Mouse (Mus musculus): Measurements from ENCODE around the gene Rpn2. TPM values are rescaled to one million over a fixed set of nuclear protein-coding genes. Genes with fewer than 3 reads are reported as not detected.

The Rpn2 gene
- 165 and 168 TPM in 2 replicates for polyA plus RNA-seq (2015; fragmentation: Nextera tagmentation; extraction: Ambion mirVana)

DNA sequence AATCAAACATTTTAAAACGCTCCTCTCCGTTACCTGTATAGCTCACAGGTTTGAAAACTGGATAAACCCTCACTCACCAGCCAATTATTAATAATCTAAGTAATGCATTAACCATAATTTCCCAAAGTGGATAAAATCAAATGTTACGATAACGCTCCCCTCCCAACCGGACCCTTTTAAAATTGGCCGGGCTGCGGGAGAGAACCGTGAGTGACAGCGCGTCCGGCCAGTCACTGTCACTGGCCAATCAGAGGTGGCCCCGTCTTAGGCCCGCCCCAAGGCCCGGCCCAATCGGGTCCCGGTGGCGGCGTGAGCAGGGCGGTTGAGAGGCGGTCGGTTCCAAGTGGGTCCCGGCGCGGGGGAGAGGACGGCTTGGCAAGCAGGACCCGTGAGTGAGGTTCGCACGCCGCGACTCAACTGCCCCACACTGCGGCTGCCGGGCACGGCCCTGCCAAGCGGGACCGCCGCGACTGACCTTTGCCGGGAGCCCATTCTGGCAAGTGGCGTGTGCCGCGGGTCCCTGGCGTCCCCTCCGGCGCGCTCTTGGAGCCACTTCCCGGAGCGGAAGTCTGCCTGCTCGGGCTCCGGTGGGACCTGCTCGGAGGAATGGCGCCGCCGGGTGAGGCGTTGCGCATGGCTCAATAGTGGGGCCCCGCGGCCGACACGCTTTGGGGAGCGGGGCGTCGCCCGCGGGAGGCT, at the start of gene Rpn2:
Gene Rpn2, plus strand, starts transcription at position 301 of the 699 bp plus-strand sequence.
- Histone ChIP-seq H3K4me3 (ENCODE audit: low read depth, low read length) (peak within 1 kb of the TSS; percentile 92), H3K9me3 (replicated peaks; ENCODE audit: control insufficient read depth, low read length) (no peaks in the 10 kb centered on the region), H3K27ac (ENCODE audit: low read length) (peak within 1 kb of the TSS; percentile 89), H3K27me3 (ENCODE audit: control insufficient read depth, insufficient read depth, low read depth, low read length) (no peaks in the 10 kb centered on the region), H3K36me3 (ENCODE audit: control insufficient read depth, insufficient read depth) (peaks cover 7% of the 10 kb centered on the region; the same call in 1 of the 2 replicates), H3K4me2 (ENCODE audit: low read depth, low read length) (peak within 1 kb of the TSS; percentile 53), H3K4me1 (ENCODE audit: control insufficient read depth, low read depth, low read length) (peaks cover 15% of the 10 kb centered on the region), H3K9ac (ENCODE audit: low read depth, low read length) (peak within 1 kb of the TSS; percentile 92)
- ATAC-seq (ENCODE audit: low read depth) = peak; percentile 99
- WGBS (ENCODE audit: insufficient replicate concordance) = under 1% methylated on average over 58 of the region's 64 CpGs

DNA sequence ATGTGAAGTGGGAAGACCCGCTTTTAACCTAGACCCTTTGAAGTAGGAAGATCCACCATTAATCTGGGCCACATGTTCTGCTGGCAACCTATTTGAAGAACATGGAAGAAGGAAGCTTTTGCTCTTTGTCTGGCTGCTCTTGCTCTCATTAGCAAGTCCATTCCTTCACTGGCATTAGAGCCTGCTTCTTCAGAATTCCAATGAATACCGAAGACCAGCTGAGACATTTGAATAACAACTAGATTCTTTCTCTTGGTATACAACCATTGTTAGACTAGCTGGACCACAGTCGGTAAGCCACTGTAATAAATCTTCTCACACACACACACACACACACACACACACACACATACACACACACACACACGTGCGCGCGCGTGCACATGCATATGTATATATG, 42.9 kb upstream of the Rpn2 start:
- Histone ChIP-seq H3K27me3 (ENCODE audit: control insufficient read depth, insufficient read depth, low read depth, low read length) (no peaks in the 10 kb centered on the region), H3K4me3 (ENCODE audit: low read depth, low read length) (no peak overlapping the region), H3K4me2 (ENCODE audit: low read depth, low read length) (no peak overlapping the region), H3K4me1 (ENCODE audit: control insufficient read depth, low read depth, low read length) (no peaks in the 10 kb centered on the region), H3K9me3 (replicated peaks; ENCODE audit: control insufficient read depth, low read length) (no peaks in the 10 kb centered on the region), H3K27ac (ENCODE audit: low read length) (no peak overlapping the region), H3K36me3 (ENCODE audit: control insufficient read depth, insufficient read depth) (no peaks in the 10 kb centered on the region), H3K9ac (ENCODE audit: low read depth, low read length) (no peak overlapping the region)
- 77% methylated on average over 8 of the region's 8 CpGs for WGBS (ENCODE audit: insufficient replicate concordance)
- ATAC-seq (ENCODE audit: low read depth) = no peak

DNA sequence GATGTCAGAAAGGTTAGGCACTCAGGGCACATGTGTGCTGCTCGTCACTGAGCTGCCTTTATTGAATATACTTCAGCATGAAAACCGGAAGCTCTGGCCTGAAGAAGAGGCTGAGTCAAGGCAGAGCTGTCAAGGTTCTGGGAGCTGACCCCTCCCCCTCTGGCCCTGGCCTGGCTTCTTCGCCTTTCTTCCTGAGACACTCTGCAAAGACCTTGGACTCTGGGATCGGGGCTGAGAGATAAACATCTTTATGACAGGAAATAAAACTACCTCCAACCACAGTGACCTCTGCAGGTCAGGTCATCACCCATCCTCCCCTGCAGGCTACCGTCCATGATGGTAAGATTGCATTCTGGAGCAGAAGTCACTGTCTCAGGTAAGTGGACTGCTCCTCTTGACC, 33.8 kb upstream of the Rpn2 start:
- no peaks in the 10 kb centered on the region for H3K4me1 ChIP-seq (ENCODE audit: control insufficient read depth, low read depth, low read length)
- H3K4me3 ChIP-seq (ENCODE audit: low read depth, low read length) = no peak overlapping the region
- no peaks in the 10 kb centered on the region for H3K36me3 ChIP-seq (ENCODE audit: control insufficient read depth, insufficient read depth)
- no peak overlapping the region for H3K9ac ChIP-seq (ENCODE audit: low read depth, low read length)
- H3K4me2 ChIP-seq (ENCODE audit: low read depth, low read length) = no peak overlapping the region
- H3K9me3 ChIP-seq (replicated peaks; ENCODE audit: control insufficient read depth, low read length) = no peaks in the 10 kb centered on the region
- H3K27ac ChIP-seq (ENCODE audit: low read length) = no peak overlapping the region
- no peaks in the 10 kb centered on the region for H3K27me3 ChIP-seq (ENCODE audit: control insufficient read depth, insufficient read depth, low read depth, low read length)
- no peak for ATAC-seq (ENCODE audit: low read depth)
- 23% methylated on average over 5 of the region's 5 CpGs for WGBS (ENCODE audit: insufficient replicate concordance)

DNA sequence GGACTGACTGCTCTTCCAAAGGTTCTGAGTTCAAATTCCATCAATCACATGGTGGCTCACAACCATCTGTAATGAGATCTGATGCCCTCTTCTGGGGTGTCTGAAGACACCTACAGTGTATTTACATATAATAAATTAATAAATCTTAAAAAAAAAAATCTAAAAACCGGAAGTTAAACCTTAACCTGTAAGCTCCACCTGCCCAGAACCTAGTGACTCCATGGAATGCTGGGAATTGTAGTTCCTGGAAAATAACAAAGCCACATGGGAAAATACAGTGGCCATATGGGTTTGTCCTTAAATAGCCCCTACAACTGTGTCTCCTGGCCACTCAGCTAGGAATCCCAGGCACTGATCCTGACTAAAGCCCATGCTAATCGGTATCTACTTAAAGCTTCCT, 33.2 kb upstream of the Rpn2 start:
- Histone ChIP-seq H3K9ac (ENCODE audit: low read depth, low read length) (no peak overlapping the region), H3K36me3 (ENCODE audit: control insufficient read depth, insufficient read depth) (no peaks in the 10 kb centered on the region), H3K27ac (ENCODE audit: low read length) (no peak overlapping the region), H3K9me3 (replicated peaks; ENCODE audit: control insufficient read depth, low read length) (no peaks in the 10 kb centered on the region), H3K27me3 (ENCODE audit: control insufficient read depth, insufficient read depth, low read depth, low read length) (no peaks in the 10 kb centered on the region), H3K4me3 (ENCODE audit: low read depth, low read length) (no peak overlapping the region), H3K4me2 (ENCODE audit: low read depth, low read length) (no peak overlapping the region), H3K4me1 (ENCODE audit: control insufficient read depth, low read depth, low read length) (no peaks in the 10 kb centered on the region)
- no peak for ATAC-seq (ENCODE audit: low read depth)
- WGBS (ENCODE audit: insufficient replicate concordance) = 48% methylated on average over 2 of the region's 2 CpGs

DNA sequence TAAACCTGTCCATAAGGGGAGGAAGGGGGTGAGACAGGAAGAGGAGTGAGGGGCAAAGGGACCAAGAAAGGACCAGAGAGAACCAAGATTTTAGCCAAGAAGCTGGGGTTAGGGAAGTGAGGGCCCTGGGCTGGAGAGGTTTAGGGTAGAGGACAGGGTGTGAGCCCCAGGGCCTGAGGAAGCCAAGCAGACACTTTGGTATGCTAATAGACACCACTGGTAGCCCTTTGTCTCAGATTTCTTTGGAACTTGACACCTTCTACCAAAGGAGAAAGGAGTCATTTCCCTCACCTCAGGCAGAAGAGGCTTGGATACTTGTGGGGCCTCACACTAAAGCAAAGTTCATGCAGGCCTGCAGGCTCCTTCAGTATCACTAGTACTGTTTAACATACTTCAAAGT, 30.7 kb upstream of the Rpn2 start:
- ATAC-seq (ENCODE audit: low read depth) = no peak
- no peaks in the 10 kb centered on the region for H3K4me1 ChIP-seq (ENCODE audit: control insufficient read depth, low read depth, low read length)
- no peaks in the 10 kb centered on the region for H3K9me3 ChIP-seq (replicated peaks; ENCODE audit: control insufficient read depth, low read length)

DNA sequence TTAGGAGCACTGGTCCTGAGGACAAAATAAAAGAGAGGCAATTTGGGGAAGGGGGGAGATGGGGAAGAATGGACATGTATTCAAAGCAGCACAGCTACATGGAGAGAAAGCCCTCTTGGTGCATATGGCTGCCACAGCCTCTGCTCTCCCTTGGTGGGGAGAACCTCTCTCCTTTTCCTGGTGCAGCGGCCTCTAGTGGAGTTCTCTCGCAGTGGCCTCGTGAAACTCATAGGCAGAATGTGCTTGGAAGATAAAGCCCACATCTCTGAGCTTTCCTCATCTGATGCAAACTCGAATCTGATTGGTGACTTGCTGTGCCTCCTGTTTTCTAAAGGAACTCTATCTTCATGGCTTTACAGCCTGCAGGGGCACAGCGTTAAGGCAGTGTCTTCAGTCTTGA, 19.1 kb upstream of the Rpn2 start:
- H3K9ac ChIP-seq (ENCODE audit: low read depth, low read length) = no peak overlapping the region
- no peak overlapping the region for H3K4me2 ChIP-seq (ENCODE audit: low read depth, low read length)
- no peaks in the 10 kb centered on the region for H3K4me1 ChIP-seq (ENCODE audit: control insufficient read depth, low read depth, low read length)
- no peaks in the 10 kb centered on the region for H3K36me3 ChIP-seq (ENCODE audit: control insufficient read depth, insufficient read depth)
- ATAC-seq (ENCODE audit: low read depth) = no peak
- no peak overlapping the region for H3K4me3 ChIP-seq (ENCODE audit: low read depth, low read length)
- no peaks in the 10 kb centered on the region for H3K27me3 ChIP-seq (ENCODE audit: control insufficient read depth, insufficient read depth, low read depth, low read length)
- H3K27ac ChIP-seq (ENCODE audit: low read length) = no peak overlapping the region
- no peaks in the 10 kb centered on the region for H3K9me3 ChIP-seq (replicated peaks; ENCODE audit: control insufficient read depth, low read length)
- 3% methylated on average over 5 of the region's 5 CpGs for WGBS (ENCODE audit: insufficient replicate concordance)

More for the DNA sequence above, 30.7 kb upstream of the Rpn2 start:
- Histone ChIP-seq H3K9ac (ENCODE audit: low read depth, low read length) (no peak overlapping the region), H3K27ac (ENCODE audit: low read length) (no peak overlapping the region), H3K4me3 (ENCODE audit: low read depth, low read length) (no peak overlapping the region), H3K27me3 (ENCODE audit: control insufficient read depth, insufficient read depth, low read depth, low read length) (no peaks in the 10 kb centered on the region), H3K36me3 (ENCODE audit: control insufficient read depth, insufficient read depth) (no peaks in the 10 kb centered on the region), H3K4me2 (ENCODE audit: low read depth, low read length) (no peak overlapping the region)

DNA sequence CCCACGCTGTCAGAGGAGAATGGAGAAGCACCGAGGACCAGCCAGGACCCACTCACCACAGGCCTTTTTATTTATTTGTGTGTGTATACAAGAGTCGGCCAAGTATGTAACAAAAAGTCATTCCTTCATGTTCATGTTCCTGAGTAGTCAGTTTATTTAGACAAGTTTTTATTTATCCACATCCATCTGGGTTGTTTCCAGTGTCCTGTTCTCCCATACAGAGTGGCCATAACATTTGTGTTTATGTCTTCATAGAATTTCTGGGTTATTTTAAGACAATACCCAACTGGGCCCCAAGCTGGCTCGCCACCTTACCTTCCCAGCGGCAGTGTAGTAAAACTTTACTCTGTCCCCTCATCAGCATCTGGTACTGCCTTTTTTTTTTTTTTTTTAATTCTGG, 16.9 kb upstream of the Rpn2 start:
- Histone ChIP-seq H3K36me3 (ENCODE audit: control insufficient read depth, insufficient read depth) (no peaks in the 10 kb centered on the region), H3K9ac (ENCODE audit: low read depth, low read length) (no peak overlapping the region), H3K4me1 (ENCODE audit: control insufficient read depth, low read depth, low read length) (no peaks in the 10 kb centered on the region), H3K4me3 (ENCODE audit: low read depth, low read length) (no peak overlapping the region), H3K9me3 (replicated peaks; ENCODE audit: control insufficient read depth, low read length) (no peaks in the 10 kb centered on the region), H3K27me3 (ENCODE audit: control insufficient read depth, insufficient read depth, low read depth, low read length) (no peaks in the 10 kb centered on the region), H3K4me2 (ENCODE audit: low read depth, low read length) (no peak overlapping the region), H3K27ac (ENCODE audit: low read length) (no peak overlapping the region)
- ATAC-seq (ENCODE audit: low read depth) = no peak
- WGBS (ENCODE audit: insufficient replicate concordance) = 66% methylated on average over 5 of the region's 5 CpGs

DNA sequence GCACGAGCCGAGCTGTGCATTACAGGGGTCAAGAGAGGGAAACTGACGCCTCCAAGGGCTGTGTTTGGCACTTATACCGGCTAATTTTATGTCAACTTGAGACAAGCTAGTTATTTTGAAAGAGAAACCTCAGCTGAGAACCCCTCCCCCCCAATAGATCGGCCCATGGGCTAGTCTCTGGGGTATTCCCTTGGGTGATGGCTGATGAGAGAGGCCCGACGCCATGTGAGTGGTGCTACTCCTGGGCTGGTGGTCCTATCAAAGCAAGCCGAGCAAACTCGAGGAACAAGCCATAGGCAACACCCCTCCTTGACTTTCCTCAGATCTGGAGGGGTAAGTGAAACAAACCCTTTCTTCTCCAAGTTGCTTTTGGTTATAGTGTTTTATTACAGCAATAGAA, 16.3 kb upstream of the Rpn2 start:
- Histone ChIP-seq H3K27ac (ENCODE audit: low read length) (no peak overlapping the region), H3K4me1 (ENCODE audit: control insufficient read depth, low read depth, low read length) (no peaks in the 10 kb centered on the region), H3K4me2 (ENCODE audit: low read depth, low read length) (no peak overlapping the region), H3K4me3 (ENCODE audit: low read depth, low read length) (no peak overlapping the region), H3K9me3 (replicated peaks; ENCODE audit: control insufficient read depth, low read length) (no peaks in the 10 kb centered on the region), H3K27me3 (ENCODE audit: control insufficient read depth, insufficient read depth, low read depth, low read length) (no peaks in the 10 kb centered on the region), H3K36me3 (ENCODE audit: control insufficient read depth, insufficient read depth) (no peaks in the 10 kb centered on the region), H3K9ac (ENCODE audit: low read depth, low read length) (no peak overlapping the region)
- no peak for ATAC-seq (ENCODE audit: low read depth)
- 57% methylated on average over 9 of the region's 9 CpGs for WGBS (ENCODE audit: insufficient replicate concordance)

DNA sequence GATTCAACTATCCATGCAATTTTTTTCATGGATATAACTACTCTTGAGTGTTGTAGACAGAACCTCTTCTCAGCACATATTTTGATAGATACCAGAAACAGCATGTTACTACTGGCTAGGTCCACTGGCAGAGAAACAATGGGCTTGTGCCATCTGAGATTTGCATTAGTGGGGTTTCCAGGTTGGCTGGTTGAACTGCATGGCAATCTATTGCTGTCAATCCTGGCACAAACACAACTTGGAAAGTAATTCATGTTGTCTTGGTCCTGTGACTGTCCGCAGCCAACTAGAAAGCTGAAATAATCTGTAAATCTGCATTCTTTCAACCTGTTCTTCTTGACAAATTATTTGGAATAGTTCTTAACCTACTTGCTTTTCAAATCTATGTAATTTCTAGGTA, 15.7 kb upstream of the Rpn2 start:
- 70% methylated on average over 1 of the region's 1 CpGs for WGBS (ENCODE audit: insufficient replicate concordance)
- no peak overlapping the region for H3K4me2 ChIP-seq (ENCODE audit: low read depth, low read length)
- H3K27me3 ChIP-seq (ENCODE audit: control insufficient read depth, insufficient read depth, low read depth, low read length) = no peaks in the 10 kb centered on the region
- no peaks in the 10 kb centered on the region for H3K9me3 ChIP-seq (replicated peaks; ENCODE audit: control insufficient read depth, low read length)
- H3K36me3 ChIP-seq (ENCODE audit: control insufficient read depth, insufficient read depth) = no peaks in the 10 kb centered on the region
- H3K4me1 ChIP-seq (ENCODE audit: control insufficient read depth, low read depth, low read length) = no peaks in the 10 kb centered on the region
- H3K27ac ChIP-seq (ENCODE audit: low read length) = no peak overlapping the region
- no peak for ATAC-seq (ENCODE audit: low read depth)
- H3K4me3 ChIP-seq (ENCODE audit: low read depth, low read length) = no peak overlapping the region
- no peak overlapping the region for H3K9ac ChIP-seq (ENCODE audit: low read depth, low read length)

Measured in liver, embryonic 16.5 days (tissue).